Mouse (Mus musculus): Measurements from ENCODE around the gene Cfap97d1.
"Not testable (repeated sequence)": the region's sequence is repeated elsewhere in the genome, so short reads cannot be mapped to it uniquely, and the experiment has no call there.

The Cfap97d1 gene

DNA sequence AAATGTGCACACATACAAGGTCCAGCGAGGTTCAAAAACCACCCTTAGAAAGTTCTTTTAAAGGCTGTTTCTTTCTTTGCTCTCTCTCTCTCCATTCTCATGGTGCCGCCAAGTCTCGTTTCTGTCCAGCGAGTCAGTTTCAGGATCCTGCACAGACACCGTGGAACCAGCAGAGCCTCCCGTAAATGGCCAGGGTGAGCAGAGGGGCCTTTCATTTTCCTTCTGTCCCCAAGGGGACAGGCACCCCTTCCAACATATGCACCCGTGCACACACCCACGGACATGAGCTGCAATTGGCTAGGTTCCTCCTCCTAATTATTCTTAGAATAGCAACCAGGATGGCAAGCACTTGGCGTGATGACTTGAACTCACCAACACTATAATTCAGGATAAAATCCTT is 10.6 kb upstream of the Cfap97d1 start:
- DNase-seq (ENCODE audit: low read depth, low spot score), result no peak

DNA sequence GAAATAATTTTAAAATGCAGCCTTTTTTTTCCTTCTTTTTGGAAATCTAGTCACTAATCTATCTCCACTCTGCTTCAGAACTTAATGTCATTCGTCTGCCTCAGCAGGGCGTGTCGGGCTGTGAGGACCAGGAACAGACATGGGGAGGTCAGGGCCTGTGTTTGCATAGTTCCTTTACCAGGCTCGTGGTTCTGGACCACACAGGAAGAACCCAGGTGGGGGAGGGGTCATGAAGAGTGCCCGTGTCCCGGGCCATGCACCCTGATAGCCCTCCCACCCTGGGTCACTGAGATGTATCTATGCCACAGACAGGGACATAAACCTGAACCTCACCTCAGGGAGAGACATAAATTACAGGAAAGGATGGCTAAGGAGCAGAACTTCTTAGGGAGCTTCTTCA is 9.9 kb upstream of the Cfap97d1 start:
- no peak for DNase-seq (ENCODE audit: low read depth, low spot score)

DNA sequence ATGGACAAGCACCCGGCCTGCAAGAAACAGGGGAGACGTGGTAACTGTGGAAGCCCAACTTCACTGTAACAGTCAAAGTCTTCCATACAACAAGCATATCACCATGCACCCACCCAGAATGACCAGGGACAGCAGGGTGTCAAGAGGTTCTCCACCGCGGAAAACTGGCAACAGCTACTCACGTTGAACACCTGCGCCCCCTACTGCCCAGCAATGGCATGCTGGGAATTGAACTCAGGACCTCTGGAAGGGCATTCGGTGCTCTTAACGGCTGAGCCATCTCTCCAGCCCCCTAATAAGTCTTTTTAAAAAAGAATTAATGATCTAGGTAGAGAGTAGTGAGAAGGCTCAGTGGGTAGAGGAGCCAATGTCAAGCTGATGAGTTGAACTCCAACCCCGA is 9.2 kb upstream of the Cfap97d1 start:
- no peak for DNase-seq (ENCODE audit: low read depth, low spot score)

DNA sequence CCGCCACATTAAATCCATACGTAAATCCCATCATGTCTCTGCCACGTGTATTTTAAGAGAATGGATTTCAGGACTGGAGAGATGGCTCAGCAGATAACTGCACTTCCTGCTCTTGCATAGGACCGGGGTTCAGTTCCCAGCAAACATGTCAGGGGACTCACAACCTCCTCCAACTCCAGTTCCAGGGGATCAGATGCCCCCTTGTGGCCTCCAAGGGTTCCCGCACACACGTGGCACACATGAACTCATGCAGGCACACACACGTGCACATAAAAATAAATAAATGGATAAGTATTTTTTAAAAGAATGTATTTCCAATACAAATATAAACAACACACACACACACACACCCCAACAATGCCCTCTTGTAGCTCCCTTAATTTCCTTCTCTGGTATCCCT is 7.1 kb upstream of the Cfap97d1 start:
- no peak for DNase-seq (ENCODE audit: low read depth, low spot score)

DNA sequence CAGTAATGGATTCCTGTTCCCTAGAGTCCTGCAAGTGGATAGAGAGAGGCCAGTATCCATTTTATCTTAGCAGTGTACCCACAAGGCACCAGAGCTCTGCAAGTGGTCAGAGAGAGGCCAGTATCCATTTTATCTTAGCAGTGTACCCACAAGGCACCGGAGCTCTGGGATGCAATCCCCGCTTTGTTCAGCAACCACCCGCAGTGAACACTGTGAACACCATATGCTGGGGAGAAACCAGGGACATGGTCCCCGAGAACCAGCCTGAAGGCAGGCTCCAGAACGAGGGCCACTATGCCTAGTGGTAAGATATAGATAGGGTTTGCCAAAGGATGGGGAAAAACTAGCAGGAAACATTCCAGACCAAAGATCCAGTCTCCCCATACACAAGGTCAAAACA is 4.9 kb upstream of the Cfap97d1 start:
- DNase-seq (ENCODE audit: low read depth, low spot score), result no peak

DNA sequence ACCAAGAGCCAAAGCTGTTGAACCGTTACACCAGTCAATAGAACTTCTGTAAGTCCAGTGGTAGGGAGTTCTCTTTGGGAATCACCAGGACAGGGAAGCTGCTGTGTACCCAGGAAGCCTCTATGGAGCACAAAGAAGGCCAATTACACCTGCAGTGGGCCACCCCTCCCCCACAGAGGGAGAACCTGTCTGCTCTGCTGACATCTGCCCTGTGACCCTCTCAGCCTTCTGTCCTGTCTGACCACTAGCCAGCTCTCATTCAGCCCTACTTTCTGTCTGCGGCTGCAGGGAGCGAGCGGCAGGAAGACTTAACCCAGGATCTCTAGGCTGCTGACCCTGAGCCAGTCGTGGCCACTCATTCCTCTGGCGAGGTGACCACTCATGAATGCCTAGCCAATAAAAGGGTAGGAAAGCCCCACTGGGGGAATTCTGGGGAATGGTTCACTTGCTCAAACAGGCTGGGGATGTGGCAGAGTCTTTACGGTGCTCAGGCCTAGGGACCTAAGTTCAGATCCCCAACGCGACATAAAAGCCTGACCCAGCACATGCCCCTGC is 3.4 kb upstream of the Cfap97d1 start:
- no peak for DNase-seq (ENCODE audit: low read depth, low spot score)

DNA sequence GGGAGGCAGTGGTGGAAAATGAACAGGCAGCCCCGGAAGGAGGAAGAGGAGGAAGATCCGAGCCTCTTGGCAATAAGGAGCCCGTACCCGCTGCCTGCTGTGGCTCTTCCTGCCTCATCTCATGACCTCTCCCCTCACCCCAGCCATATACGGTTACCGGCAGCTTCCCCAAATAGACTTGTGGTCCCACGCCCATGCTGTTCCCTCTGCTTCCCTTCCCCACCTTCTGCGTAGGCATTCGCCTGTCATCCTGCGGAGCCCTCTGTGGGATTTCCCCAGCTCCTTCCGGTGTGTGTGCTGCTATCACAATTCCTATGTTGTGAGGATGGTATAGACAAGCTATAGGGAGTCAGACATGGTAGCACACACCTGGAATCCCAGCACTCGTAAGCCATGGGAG is 2.2 kb upstream of the Cfap97d1 start:
- no peak for DNase-seq (ENCODE audit: low read depth, low spot score)

DNA sequence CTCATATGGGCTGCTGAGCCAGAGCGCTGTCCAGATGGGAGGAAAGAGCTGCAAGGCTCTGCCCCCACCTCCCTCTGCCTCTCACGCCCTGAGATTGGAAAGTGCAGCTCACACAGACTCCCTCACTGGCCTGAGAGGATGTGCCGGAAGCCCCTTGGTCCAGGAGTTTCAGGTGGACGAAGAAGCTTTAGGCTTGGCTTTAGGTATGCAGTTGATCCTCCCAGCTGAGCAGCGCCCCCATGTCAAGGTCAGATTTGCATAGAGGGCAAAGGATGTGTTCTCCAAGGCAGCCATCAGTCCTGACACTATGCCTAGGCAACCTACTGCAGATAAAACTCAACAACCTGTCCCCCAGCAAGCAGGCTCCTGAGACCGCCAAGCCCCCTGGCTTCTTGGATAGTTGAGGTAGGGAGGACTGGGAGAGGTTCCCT is 1.1 kb upstream of the Cfap97d1 start:
- no peak for DNase-seq (ENCODE audit: low read depth, low spot score)

DNA sequence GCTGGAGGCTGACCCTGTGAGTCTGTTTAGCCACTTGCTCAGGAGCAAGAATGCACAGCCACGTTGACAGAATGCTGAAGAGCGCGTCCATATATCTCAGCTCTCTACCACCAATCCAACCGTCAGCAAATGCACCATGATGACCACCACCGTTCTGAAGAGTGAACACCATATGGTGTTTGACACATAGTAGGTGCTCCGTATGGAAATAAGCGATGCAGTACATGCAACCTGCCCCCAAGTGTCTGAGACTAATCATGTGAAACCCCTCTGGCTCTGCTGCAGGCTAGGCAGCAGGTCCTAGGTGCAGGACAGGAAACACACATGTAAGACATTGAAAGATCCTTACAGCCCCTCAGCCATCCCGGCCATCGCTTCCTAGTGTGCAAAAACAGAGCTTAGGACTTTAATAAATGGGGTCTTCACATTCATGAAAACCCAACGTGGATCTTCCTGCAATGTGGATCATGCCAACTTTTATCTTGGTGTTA is 603 bp upstream of the Cfap97d1 start:
- DNase-seq (ENCODE audit: low read depth, low spot score), result no peak

DNA sequence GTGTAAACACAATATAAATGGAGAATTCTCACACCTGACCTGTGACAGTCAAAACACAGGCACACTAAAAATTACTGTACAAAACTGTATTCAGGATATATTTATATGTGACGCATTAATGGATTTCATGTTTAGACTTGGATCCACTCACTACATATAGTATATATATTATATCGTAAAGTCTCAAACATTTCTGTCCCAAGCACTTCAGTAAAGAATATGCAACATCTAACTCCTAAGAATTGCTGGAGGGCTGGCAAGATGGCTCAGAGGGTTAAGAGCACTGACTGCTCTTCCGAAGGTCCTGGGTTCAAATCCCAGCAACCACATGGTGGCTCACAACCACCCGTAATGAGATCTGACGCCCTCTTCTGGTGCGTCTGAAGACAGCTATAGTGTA is 1.4 kb downstream of the Cfap97d1 start:
- DNase-seq (ENCODE audit: low read depth, low spot score), result not testable (repeated sequence)

DNA sequence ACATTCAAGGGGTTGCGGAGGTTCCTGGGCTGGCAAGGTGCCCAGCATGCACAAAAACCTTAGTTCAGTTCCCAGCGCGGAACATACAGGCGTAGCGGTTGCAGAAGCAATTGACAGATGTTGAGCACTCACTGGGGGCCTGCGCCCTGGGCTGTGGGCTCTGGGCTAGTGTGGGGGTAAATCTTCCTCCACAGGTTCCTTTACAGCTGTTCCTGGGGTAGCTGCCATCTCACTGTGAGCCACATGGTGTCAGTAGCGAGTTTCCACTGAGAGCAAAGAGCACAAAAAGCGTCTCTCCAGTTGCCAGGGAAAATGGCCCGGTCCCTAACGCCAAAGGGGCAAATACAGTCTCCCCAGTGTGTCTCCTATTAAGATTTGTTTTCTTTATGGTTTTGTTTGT is 1.9 kb downstream of the Cfap97d1 start:
- peak; percentile 75 for DNase-seq (ENCODE audit: low read depth, low spot score)

DNA sequence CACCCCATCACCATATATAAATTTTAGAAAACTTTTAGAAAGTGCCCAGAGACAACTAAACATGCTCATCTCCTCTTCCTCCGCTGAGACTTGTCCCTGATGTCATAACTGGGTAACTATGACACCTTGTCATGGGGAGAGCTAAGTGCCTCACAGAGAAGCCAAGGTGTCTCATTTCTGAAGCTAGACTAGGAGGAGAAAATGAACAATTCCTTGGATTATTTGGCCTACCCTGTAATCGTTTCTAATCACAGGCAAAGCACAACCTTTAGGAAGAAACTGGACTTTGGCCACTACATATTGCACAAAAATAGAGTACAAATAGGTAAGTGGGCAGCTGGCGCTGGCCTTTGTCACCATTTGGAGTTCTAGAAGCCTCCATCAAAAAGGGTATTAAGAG is 2.8 kb downstream of the Cfap97d1 start, which contains the start of gene Dusp3:
Gene Dusp3, minus strand, starts transcription at position 101 of the 400 bp plus-strand sequence.
- no peak for DNase-seq (ENCODE audit: low read depth, low spot score)

DNA sequence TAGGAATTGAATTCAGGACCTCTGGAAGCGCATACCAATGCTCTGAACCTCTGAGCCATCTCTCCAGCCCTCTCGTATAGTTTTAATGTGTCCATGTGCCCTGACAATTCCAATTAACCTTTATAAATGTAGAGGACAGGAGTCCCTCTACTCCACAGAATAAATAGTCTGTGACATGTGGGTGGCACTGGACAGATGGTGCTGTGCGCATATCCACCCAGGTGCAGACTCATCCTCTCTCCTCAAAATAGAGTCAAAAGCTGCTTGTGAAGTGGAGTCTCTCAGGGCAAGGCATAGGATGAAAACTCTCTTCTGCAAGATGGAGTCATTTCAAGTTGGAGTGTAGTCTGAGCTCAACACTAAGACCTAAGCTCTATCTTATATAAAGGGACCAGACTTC is 6.2 kb downstream of the Cfap97d1 start:
- DNase-seq (ENCODE audit: low read depth, low spot score), result no peak

DNA sequence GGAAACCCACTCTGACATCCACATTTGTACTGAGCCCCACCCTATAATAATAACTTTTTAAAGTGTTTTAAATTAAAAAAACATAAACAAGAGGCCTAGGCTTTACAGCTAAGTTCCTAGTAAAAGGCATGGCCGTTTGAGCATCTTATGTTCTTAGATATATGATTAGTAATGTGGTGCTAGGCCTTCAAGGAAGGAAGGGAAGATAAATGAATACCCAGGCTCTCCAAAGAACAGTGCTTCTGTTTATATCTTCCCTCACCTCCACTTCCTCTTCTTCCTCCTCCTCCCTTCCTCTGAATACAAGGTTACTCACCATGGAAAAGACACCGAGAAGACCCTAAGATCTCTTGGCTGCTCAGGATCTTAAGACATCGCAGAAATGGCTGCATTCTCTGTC is 7.7 kb downstream of the Cfap97d1 start:
- no peak for DNase-seq (ENCODE audit: low read depth, low spot score)

DNA sequence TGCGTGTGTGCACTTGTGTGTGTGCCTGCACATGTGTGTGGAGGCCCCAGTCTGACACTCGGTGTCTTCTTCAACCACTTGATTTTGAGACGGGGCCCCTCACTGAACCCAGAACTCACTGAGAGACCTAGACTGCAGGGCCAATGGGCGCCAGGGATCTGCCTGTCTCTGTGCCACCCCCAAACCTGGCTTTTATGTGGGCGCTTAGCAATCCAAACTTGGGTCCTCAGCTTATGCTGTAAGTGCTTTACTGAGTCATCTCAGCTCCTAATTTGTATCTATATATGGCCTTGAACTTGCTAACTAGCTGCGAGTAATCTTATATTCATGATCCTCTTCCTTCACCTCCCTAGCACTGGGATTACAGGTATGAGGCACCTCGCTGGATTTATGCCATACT is 8.3 kb downstream of the Cfap97d1 start:
- no peak for DNase-seq (ENCODE audit: low read depth, low spot score)

DNA sequence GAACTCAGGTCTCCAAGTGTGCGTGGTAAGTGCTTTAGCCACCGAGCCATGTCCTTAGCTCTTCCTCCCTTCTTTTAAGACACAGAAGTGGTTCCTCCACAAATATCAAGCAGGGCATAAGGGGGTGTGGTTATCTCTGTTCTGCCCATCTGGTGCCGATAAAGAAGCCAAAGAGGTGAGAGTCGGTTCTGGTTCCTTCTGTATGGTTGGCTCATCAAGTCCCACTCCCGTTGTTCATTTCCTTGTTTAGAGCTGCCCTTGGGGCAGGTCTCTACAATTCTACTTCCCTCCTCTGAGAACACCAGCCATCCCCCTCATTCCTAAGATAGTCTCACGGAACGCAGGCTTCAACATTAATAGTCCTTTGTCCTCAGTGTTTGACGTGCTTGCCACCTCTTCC is 10.0 kb downstream of the Cfap97d1 start:
- DNase-seq (ENCODE audit: low read depth, low spot score), result no peak

DNA sequence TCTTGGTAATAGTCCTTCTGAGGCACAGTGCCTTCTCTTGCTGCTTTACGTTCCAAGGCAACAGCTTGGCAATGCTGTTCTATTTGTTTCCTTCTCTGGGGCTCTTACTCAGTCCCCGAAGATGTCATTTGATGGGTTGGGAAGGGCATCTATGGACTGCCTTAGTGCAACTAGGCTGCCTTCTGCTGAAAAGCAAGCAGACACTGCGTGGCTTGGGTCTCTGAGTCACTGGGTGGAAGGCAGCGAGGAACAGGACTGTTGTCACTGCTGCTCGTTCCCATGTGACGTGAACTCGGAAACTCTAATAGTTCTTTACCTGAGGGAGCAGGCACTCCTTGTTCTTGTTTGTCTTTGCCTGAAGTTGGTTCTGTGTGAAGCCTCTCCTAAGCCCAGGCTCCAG is 11.9 kb downstream of the Cfap97d1 start:
- no peak for DNase-seq (ENCODE audit: low read depth, low spot score)

DNA sequence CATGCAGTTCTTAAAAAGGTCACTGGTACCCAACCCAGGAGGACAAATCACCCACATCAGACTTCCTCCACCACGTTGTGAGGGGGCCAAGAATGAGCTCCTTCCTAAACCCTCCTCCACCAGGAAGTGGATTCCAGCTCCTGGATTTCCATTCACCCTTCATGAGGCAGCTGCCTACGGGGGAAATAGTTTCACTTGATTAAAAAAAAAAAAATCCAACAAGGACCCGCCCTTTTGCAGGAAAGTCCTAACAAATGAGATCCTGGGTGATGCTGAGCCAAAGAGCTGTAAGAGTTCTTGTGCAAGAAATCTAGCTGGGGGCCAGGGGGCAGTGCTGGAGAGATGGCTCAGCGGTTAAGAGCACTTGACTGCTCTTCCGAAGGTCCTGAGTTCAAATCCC is 14.2 kb downstream of the Cfap97d1 start:
- no peak for DNase-seq (ENCODE audit: low read depth, low spot score)

DNA sequence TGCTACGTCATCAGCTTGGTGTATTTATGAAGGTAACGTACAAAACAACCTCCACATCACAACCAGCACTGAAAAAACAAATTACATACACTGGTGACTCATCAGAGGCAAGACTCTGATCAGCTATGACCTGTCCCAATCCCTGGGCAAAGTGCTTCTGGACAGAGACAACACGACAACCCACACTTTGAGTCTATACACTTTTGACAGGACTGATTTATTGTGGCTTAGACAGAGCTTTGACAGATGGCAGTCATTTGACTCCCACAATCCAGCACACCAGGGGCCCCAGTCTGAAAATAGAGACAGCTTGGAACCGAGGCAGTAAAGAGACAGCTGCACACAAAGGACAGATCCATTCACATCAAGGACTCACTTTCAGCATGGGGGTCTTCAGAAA is 15.4 kb downstream of the Cfap97d1 start:
- DNase-seq (ENCODE audit: low read depth, low spot score), result no peak

DNA sequence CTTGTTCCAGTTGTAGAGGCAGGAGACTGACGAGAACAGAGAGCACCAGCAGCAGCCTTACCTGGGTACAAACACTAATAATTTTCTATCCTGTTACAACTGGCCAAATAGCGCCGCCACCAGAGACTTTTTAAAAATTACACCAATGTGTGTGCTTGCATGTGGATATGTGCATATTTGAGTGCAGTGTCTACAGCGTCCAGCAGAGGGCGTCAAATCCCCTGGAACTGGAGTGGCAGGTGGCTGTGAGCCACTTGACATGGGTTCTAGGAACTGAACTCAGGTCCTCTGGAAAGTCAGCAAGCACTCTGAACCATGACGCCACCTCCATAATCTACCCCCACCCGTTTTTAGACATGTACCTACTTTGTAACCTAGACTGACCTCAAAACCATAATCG is 20.2 kb downstream of the Cfap97d1 start:
- DNase-seq (ENCODE audit: low read depth, low spot score), result no peak

DNA sequence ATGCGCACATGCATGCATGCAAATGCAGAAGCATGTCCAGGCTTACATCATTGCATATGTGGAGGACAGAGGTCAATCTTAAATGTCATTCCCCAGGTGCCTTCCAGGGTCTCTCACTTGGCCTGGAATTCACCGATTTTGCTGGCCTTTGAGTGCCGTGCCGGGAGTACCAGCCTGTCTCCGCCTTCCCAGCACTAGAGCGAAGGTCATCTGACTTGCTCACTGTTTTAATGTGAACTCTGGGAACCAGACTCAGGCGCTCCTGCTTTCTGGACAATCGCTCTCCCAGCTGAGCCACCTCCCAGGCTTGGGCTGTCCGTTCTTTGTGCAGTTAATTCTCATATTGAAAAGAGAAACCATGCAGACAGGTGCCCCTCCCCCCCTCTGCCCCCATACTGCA is 22.2 kb downstream of the Cfap97d1 start:
- DNase-seq (ENCODE audit: low read depth, low spot score), result no peak

DNA sequence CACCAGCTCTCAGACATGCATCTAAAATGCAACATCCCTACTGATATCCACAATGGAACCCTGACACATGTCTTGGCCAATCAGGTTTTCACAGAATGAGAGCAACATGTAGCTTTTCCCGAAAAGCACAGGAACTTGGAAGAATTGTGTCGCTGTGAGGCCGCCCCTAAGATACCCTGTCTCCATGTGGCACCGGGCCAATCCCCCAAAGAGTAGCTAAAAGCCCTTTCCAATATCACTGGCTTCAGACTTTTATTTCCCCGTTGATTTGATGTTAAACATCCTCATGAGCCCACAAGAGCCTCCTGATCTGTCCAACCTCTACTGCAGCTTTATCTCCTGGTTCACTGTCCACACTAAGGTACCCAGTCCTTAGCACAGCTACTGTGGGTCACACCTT is 22.6 kb downstream of the Cfap97d1 start:
- no peak for DNase-seq (ENCODE audit: low read depth, low spot score)

DNA sequence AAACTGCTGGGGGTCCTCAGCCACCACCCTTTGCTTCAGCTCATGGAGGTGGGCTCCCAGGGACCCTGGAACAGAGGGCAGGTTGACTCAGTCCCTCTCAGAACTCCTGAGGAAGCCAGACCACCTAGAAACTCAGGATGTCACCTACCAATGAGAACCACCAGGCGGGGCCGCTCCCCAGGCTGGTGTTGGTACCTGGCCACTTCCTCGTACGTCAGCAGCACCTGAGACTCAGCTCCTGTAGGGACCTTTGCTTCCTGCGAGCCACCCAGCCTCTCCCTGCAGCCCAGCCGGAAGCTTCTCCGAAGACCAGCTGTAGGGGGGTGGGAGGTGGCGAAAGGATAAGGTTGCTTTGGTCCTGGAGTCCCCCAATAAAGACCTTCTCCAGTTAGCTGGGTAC is 24.3 kb downstream of the Cfap97d1 start:
- DNase-seq (ENCODE audit: low read depth, low spot score), result no peak

DNA sequence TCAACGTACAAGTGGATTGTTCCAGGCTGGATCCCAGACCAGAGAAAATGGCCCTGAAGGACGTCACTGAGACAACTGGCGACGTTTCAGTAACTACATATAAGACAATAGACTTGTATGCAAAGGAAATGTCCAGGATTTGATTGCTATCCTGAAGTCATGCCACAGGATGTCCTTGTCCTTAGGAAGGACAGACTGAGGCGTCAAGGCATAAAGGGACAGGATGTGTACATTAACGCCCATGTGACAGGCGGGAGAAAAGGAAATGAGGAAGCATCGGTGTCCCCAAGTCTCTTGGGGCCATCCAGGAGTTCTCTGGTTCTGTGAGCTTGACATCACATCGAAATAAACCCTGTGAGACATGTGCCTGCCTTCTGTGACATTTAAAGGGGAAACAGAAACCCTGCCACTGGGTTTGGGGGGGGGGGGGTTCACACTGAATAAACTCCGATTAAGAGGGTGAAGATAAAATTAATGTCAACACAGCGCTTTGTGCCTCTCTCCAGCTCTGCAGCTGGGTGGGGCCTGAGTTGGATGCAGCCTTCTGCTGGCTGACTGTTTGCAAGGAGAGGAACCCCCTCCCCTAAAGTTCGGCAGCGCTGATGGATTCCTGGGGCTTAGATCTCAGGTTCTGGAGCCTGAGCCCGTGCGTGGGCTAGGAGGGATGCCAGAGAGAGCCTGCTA is 25.0 kb downstream of the Cfap97d1 start:
- DNase-seq (ENCODE audit: low read depth, low spot score), result no peak

Measured in retina, postnatal 7 days (tissue).